Mouse (Mus musculus): ENCODE data around the gene Caskin2.

DNA sequence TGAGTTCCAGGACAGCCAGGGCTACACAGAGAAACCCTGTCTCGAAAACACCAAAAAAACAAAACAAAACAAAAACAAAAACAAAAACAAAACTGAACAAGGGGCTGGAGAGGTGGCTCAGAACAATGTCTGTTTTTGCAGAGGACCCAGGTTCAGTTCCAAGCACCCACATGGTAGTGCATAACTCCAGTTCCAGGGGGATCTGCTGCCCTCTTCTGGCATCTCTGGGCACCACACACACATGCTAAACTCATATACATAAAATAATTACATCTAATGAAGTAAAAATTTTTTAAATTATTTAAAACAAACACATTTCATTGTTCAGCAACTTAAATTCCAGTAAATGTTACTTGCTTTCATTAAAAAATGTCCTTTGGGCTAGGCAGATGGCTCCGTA is 32.4 kb upstream of the Caskin2 start:
- TF ChIP-seq CTCF (IDR thresholded peaks at IDR 0.05; ENCODE audit: borderline replicate concordance, extremely low read depth, insufficient read depth, insufficient read length) (no peak), POLR2A (IDR thresholded peaks at IDR 0.05; ENCODE audit: borderline replicate concordance, extremely low read depth, insufficient read depth, insufficient read length, poor library complexity, severe bottlenecking) (no peak)

Measured in brain, embryonic 14.5 days (tissue).